Mouse (Mus musculus): ENCODE data around the gene Mblac2. TPM values are rescaled to one million over a fixed set of nuclear protein-coding genes. Genes with fewer than 3 reads are reported as not detected.

The Mblac2 gene
- polyA plus RNA-seq (2012; rRNA removed) = 0.75 and 0.89 TPM in 2 replicates

DNA sequence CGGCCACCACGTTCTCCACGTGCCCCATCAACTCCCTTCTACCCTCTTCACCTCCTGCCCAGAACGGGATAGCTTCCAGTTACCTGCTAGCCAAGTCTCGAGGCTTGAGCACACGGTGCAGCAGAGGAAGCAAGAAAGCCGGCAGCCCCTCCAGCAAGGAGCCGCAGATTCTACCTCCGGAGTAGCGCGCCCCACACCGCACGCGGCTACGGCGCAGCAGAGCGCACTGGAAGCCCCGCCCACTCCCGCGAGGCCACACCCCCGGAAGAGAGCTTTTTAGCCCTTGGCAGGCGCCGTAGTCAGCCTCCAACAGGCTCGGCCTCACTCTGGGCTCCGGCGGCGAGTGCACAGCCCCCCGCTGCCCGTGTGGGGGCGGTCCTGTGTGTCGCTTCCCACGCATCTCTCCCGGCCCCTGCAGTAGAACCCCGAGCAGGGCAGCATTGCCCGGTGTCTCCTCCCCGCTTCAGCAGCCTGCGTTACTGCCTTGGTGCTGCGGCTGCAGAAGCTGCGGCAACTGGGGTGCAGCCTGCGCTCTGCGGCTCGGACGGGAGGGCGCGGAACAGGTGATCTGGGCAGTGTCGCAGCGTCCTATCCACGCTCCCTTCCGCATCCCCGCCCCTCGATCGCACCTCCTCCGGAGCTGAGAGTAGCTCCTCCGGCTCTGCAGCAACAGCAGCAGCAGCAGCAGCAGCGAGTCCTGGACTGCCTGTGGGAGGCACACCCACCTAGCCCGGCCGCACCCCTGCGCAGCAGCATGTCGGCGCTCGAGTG lies at the start of gene Mblac2, which contains the start of gene Polr3g:
Gene Mblac2 (plus strand): TSS at position 567 of the 771 bp plus-strand sequence.
Gene Polr3g (minus strand): TSS at position 239 of the 771 bp plus-strand sequence.

DNA sequence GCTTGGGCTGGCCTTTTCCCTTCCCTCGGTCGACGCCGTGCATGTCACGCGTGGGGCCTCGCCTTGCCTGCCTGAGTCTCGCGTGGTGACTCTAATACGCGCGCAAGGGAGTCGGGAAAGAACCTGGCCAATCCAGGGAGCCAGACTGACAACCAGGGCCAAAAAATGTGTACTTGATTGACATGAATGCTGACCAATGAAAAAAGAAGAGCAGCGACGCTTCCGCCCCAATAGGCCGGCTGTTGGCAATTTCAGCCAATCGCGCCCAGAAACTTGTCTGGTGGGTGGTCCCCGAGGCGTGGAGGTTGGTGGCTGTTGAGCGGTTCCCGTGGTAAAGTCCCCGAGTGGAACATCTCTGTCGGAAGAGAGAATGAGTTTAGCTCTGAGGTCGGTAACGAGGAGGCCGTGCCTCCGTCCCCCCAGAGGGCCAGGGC lies 71.8 kb downstream of the Mblac2 start, which contains the start of gene Cetn3:
Gene Cetn3 (plus strand): TSS at position 107 of the 434 bp plus-strand sequence.

Other genes starting within 250 kb of the Mblac2 start
- gene Adgrv1, start 78.2 kb upstream of the Mblac2 start, polyA plus RNA-seq (2012; rRNA removed) = 0.43 and 0.63 TPM in 2 replicates
- 0.74 and 1.2 TPM in 2 replicates for gene Lysmd3, start 53.7 kb upstream of the Mblac2 start, polyA plus RNA-seq (2012; rRNA removed)
- 1.4 and 4.4 TPM in 2 replicates for gene Polr3g, start 328 bp upstream of the Mblac2 start, polyA plus RNA-seq (2012; rRNA removed)
- 0.09 and 0.17 TPM in 2 replicates for gene Cetn3, start 71.7 kb downstream of the Mblac2 start, polyA plus RNA-seq (2012; rRNA removed)

Measured in stomach, adult 2 months (tissue).